Mouse (Mus musculus) forebrain, embryonic 15.5 days (tissue): ENCODE data around the gene Rngtt. TPM values are rescaled to one million over a fixed set of nuclear protein-coding genes. Genes with fewer than 3 reads are reported as not detected.

Source experiments
- ATAC-seq: fragments of 200-750 bp; cut with Nextera tagmentation; replicated peaks from 2 replicates; pipeline ENCODE4 v1.8.0; 2017; ENCODE audit warnings: mild to moderate bottlenecking, moderate TSS enrichment, moderate library complexity
- H3K27ac ChIP-seq: fragments of 300-500 bp; sonication (generic); replicated peaks from 2 replicates; pipeline ENCODE4 v1.5.1; 2015; ENCODE audit warnings: mild to moderate bottlenecking, inconsistent platforms
- H3K27me3 ChIP-seq: fragments of 300-500 bp; sonication (generic); 2 replicates; pipeline ENCODE4 v1.6.1; 2015; ENCODE audit warnings: inconsistent platforms
- H3K36me3 ChIP-seq: fragments of 300-500 bp; sonication (generic); 2 replicates; pipeline ENCODE4 v1.6.1; 2015; ENCODE audit warnings: mild to moderate bottlenecking, inconsistent platforms
- H3K4me1 ChIP-seq: fragments of 300-500 bp; sonication (generic); 2 replicates; pipeline ENCODE4 v1.6.1; 2015; ENCODE audit warnings: inconsistent platforms
- H3K4me2 ChIP-seq: fragments of 300-500 bp; sonication (generic); replicated peaks from 2 replicates; pipeline ENCODE4 v1.6.1; 2015; ENCODE audit warnings: mild to moderate bottlenecking, inconsistent platforms
- H3K4me3 ChIP-seq: fragments of 300-500 bp; sonication (generic); 2 replicates; pipeline ENCODE4 v1.5.1; 2015; ENCODE audit warnings: mild to moderate bottlenecking, inconsistent platforms
- H3K9ac ChIP-seq: fragments of 300-500 bp; sonication (generic); replicated peaks from 2 replicates; pipeline ENCODE4 v1.6.1; 2015; ENCODE audit warnings: mild to moderate bottlenecking, inconsistent platforms
- H3K9me3 ChIP-seq: fragments of 300-500 bp; sonication (generic); 2 replicates; pipeline ENCODE4 v1.6.1; 2016; ENCODE audit warnings: inconsistent platforms
- WGBS: fragments of 180-500 bp; shearing (Covaris S2); methylation state at CpG from one replicate; pipeline ENCODE4 v1.1.7; 2015; ENCODE audit warnings: mixed read lengths; 5-methylcytosine and 5-hydroxymethylcytosine counted together
- polyA plus RNA-seq: library from polyadenylated mRNA; unstranded; fragments of >200 nt; fragmentation: Nextera tagmentation; extraction: Ambion mirVana; gene quantifications from 2 replicates; pipeline ENCODE4 v1.2.1, GENCODE M21; 2015

Rngtt gene
- polyA plus RNA-seq, 1 experiment from 2014 or later: 31.9 TPM

- ATAC-seq: no peak
- H3K9me3 ChIP-seq: no peaks in the 10 kb centered on the region
Measured at GRCm38 (mm10) chr4:33506638-33507037, 196.5 kb downstream of the Rngtt start.

DNA sequence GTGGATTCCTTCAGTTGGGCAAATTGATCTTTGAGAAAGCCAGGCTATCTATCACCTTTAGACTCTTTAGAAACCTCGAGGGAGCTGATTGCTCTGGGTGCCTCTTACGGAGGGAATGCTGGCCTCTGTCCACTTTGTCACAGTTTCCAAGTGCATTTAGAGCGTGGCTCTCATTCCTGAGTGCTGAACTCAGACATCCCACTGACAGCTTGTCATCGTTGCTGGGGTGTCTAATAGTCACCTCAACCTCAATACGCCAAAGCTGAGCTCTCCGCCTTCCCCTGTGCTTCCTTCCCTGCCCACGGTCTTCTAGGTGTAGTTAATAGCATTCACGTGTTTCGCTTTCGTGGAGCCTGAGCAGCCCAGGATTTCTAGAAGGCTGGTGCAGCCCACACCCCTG is 200.4 kb downstream of the Rngtt start:
- no peak overlapping the region for H3K4me2 ChIP-seq
- no peak for ATAC-seq
- H3K9me3 ChIP-seq: no peaks in the 10 kb centered on the region
- no peak overlapping the region for H3K27ac ChIP-seq
- no peak overlapping the region for H3K4me3 ChIP-seq
- 87% methylated on average over 10 of the region's 10 CpGs for WGBS
- no peak overlapping the region for H3K9ac ChIP-seq
- H3K27me3 ChIP-seq: no peaks in the 10 kb centered on the region
- no peaks in the 10 kb centered on the region for H3K36me3 ChIP-seq
- peaks cover 14% of the 10 kb centered on the region for H3K4me1 ChIP-seq

More at GRCm38 (mm10) chr4:33506638-33507037, 196.5 kb downstream of the Rngtt start:
- Histone ChIP-seq H3K4me1 (no peaks in the 10 kb centered on the region), H3K4me3 (no peak overlapping the region), H3K4me2 (no peak overlapping the region), H3K36me3 (no peaks in the 10 kb centered on the region), H3K27ac (no peak overlapping the region), H3K9ac (no peak overlapping the region), H3K27me3 (no peaks in the 10 kb centered on the region)

DNA sequence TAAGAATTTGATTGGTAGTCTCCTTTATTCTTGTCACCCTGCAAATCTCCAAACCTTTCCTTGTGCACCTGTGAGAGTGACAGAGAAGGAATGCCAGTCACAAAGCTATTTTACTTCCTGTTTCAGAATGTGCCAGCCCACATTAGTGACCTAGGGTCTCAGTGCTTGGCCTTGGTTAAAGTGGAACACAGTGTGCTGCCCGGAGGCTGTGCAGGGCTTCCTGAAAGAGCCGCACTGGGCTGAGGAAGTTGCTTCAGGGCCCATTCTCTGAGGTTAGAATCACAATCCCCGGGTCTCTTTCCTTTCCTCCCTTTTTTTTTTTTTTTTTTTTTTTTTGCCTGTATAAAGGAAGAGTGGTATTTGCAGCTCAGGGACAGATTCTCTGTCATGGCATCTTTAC is 203.3 kb downstream of the Rngtt start:
- Histone ChIP-seq H3K9ac (no peak overlapping the region), H3K27ac (peak overlapping the region; percentile 80; the same call in 1 of the 2 replicates), H3K4me2 (no peak overlapping the region), H3K36me3 (no peaks in the 10 kb centered on the region), H3K4me3 (no peak overlapping the region), H3K9me3 (no peaks in the 10 kb centered on the region), H3K27me3 (no peaks in the 10 kb centered on the region), H3K4me1 (peaks cover 18% of the 10 kb centered on the region)
- ATAC-seq: no peak
- 77% methylated on average over 3 of the region's 3 CpGs for WGBS

- Histone ChIP-seq H3K4me2 (no peak overlapping the region), H3K9ac (no peak overlapping the region), H3K27ac (peak overlapping the region; percentile 80), H3K4me1 (peaks cover 18% of the 10 kb centered on the region), H3K4me3 (no peak overlapping the region), H3K36me3 (no peaks in the 10 kb centered on the region), H3K27me3 (no peaks in the 10 kb centered on the region), H3K9me3 (no peaks in the 10 kb centered on the region)
- 66% methylated on average over 10 of the region's 10 CpGs for WGBS
- ATAC-seq: peak; percentile 77
Measured at GRCm38 (mm10) chr4:33514108-33515000, 204.2 kb downstream of the Rngtt start.

- H3K4me1 ChIP-seq: peaks cover 16% of the 10 kb centered on the region
- WGBS: 94% methylated on average over 7 of the region's 7 CpGs
- no peak overlapping the region for H3K9ac ChIP-seq
- ATAC-seq: no peak
- no peaks in the 10 kb centered on the region for H3K9me3 ChIP-seq
- H3K27ac ChIP-seq: 0 out of 2 replicates have a peak overlapping the region, but pooled peaks have one; percentile 50
- no peaks in the 10 kb centered on the region for H3K27me3 ChIP-seq
- no peak overlapping the region for H3K4me3 ChIP-seq
- H3K4me2 ChIP-seq: no peak overlapping the region
- H3K36me3 ChIP-seq: no peaks in the 10 kb centered on the region
Measured at GRCm38 (mm10) chr4:33520196-33520595, 210.1 kb downstream of the Rngtt start.

- Histone ChIP-seq H3K4me2 (no peak overlapping the region), H3K4me1 (peaks cover 13% of the 10 kb centered on the region), H3K27me3 (no peaks in the 10 kb centered on the region), H3K4me3 (no peak overlapping the region), H3K36me3 (no peaks in the 10 kb centered on the region), H3K9ac (no peak overlapping the region), H3K9me3 (no peaks in the 10 kb centered on the region), H3K27ac (peak overlapping the region; percentile 50)
- no peak for ATAC-seq
- 81% methylated on average over 10 of the region's 10 CpGs for WGBS
Measured at GRCm38 (mm10) chr4:33520938-33521337, 210.8 kb downstream of the Rngtt start.

GRCm38 (mm10) chr4:33523774-33524173 is 213.7 kb downstream of the Rngtt start:
- no peaks in the 10 kb centered on the region for H3K36me3 ChIP-seq
- H3K4me1 ChIP-seq: peaks cover 29% of the 10 kb centered on the region
- 90% methylated on average over 3 of the region's 3 CpGs for WGBS
- ATAC-seq: no peak
- H3K27ac ChIP-seq: no peak overlapping the region
- H3K4me2 ChIP-seq: no peak overlapping the region
- H3K9ac ChIP-seq: no peak overlapping the region
- no peaks in the 10 kb centered on the region for H3K9me3 ChIP-seq
- no peaks in the 10 kb centered on the region for H3K27me3 ChIP-seq
- H3K4me3 ChIP-seq: no peak overlapping the region

GRCm38 (mm10) chr4:33524481-33525141 is 214.5 kb downstream of the Rngtt start:
- Histone ChIP-seq H3K27ac (peak overlapping the region; percentile 55), H3K4me2 (no peak overlapping the region), H3K36me3 (no peaks in the 10 kb centered on the region), H3K27me3 (no peaks in the 10 kb centered on the region), H3K9ac (no peak overlapping the region), H3K4me1 (peaks cover 29% of the 10 kb centered on the region), H3K4me3 (no peak overlapping the region), H3K9me3 (no peaks in the 10 kb centered on the region)
- ATAC-seq: peak; percentile 76
- 49% methylated on average over 10 of the region's 10 CpGs for WGBS

GRCm38 (mm10) chr4:33525272-33525671 is 215.2 kb downstream of the Rngtt start:
- no peak overlapping the region for H3K4me3 ChIP-seq
- no peak for ATAC-seq
- no peaks in the 10 kb centered on the region for H3K9me3 ChIP-seq
- peak overlapping the region; percentile 84 for H3K27ac ChIP-seq
- H3K27me3 ChIP-seq: no peaks in the 10 kb centered on the region
- WGBS: 96% methylated on average over 4 of the region's 4 CpGs
- H3K4me2 ChIP-seq: no peak overlapping the region
- no peak overlapping the region for H3K9ac ChIP-seq
- H3K36me3 ChIP-seq: no peaks in the 10 kb centered on the region
- H3K4me1 ChIP-seq: peaks cover 29% of the 10 kb centered on the region

DNA sequence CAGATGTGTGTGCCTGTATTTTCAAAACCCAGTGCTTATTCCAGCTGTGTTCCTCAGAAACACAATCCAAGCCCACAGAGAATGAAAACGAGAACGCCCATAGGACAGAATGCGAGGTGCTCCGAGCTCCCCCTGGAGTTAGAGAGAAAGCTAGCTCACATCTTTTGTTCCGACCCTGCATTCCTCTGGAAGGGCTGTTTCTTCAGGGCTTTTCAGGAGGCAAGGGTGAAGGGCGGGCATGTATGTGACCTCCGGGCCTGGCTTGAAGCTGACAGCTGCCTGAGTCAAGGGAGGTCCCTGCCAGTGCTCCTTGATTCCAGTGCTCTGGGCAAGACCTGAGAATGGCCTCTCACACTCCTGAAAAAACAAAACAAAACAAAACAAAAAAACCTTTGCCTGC is 216.0 kb downstream of the Rngtt start:
- peak overlapping the region; percentile 84 for H3K27ac ChIP-seq
- H3K36me3 ChIP-seq: no peaks in the 10 kb centered on the region
- 0 out of 2 replicates have a peak overlapping the region, but pooled peaks have one; percentile 7 for H3K4me2 ChIP-seq
- peaks cover 26% of the 10 kb centered on the region for H3K4me1 ChIP-seq
- no peaks in the 10 kb centered on the region for H3K27me3 ChIP-seq
- H3K9ac ChIP-seq: no peak overlapping the region
- 11% methylated on average over 7 of the region's 7 CpGs for WGBS
- peak; percentile 21 for ATAC-seq
- no peak overlapping the region for H3K4me3 ChIP-seq
- H3K9me3 ChIP-seq: no peaks in the 10 kb centered on the region

DNA sequence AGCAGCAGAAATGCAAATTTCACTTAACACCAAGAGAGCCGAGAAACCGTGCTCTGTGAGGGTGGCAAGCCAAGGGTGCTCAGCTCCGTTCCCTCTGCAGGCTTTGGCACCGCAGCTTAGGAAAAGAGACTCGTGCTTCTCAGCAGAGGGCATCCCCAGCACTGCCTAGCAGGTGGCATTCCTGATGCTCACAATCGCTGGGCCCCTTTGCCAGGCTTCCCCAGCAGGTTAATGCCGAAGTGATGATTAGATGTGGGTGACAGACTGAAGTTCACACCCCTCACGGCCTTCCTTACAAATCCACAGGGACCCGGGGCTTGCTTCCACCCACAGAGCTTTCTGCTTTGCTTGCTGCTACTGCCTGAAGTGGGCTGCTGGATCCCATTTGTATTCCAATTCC is 216.6 kb downstream of the Rngtt start:
- H3K27ac ChIP-seq: peak overlapping the region; percentile 84
- WGBS: 13% methylated on average over 9 of the region's 9 CpGs
- no peaks in the 10 kb centered on the region for H3K36me3 ChIP-seq
- no peak overlapping the region for H3K4me3 ChIP-seq
- no peak overlapping the region for H3K4me2 ChIP-seq
- peaks cover 23% of the 10 kb centered on the region for H3K4me1 ChIP-seq
- ATAC-seq: peak; percentile 88
- H3K27me3 ChIP-seq: no peaks in the 10 kb centered on the region
- H3K9me3 ChIP-seq: no peaks in the 10 kb centered on the region
- H3K9ac ChIP-seq: no peak overlapping the region

DNA sequence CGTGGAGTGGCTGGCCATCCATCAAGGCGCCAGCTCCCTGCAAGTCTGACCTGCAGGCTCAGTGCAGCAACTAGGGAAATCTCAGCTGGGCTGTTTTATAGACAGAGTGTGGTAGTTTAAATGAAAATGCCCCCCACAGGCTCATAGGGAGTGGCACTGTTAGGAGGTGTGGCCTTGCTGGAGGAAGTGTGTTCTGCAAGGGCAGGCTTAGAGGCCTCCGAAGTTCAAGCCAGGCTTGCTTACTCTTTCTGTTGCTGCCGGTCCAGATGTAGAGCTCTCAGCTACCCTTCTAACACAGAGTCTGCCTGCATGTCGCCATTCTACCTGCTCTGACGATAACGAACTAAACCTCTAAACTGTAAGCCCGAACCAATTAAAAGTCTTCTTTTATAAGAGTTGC is 222.5 kb downstream of the Rngtt start:
- WGBS: 65% methylated on average over 8 of the region's 8 CpGs
- no peak overlapping the region for H3K4me3 ChIP-seq
- no peak for ATAC-seq

More for the DNA sequence above, 222.5 kb downstream of the Rngtt start:
- no peak overlapping the region for H3K9ac ChIP-seq
- H3K27ac ChIP-seq: no peak overlapping the region
- H3K4me2 ChIP-seq: no peak overlapping the region
- H3K4me1 ChIP-seq: no peaks in the 10 kb centered on the region
- H3K36me3 ChIP-seq: no peaks in the 10 kb centered on the region
- no peaks in the 10 kb centered on the region for H3K9me3 ChIP-seq
- no peaks in the 10 kb centered on the region for H3K27me3 ChIP-seq
